Mouse (Mus musculus): ENCODE measurements around the gene Fam50b.

The Fam50b gene

GRCm38 (mm10) chr13:34794426-34794825 is 59.8 kb downstream of the Fam50b start:
- peak; percentile 55 for DNase-seq (ENCODE audit: low read depth, low spot score)
